ENCODE assay signal across 31 mouse cellular contexts in genomic region chr2:33683095-33683494, GRCm38 (mm10). TPM values are rescaled to one million over a fixed set of nuclear protein-coding genes. Genes with fewer than 3 reads are reported as not detected.
DNase-seq lines count a peak whose midpoint lies in the region; ATAC-seq and TF ChIP-seq lines count a peak whose summit lies in the region.
"Had no signal": no experiment of that assay in that cellular context is flagged by ENCODE, and none has a peak within 500 bp of the region (broad histone marks: within the 10 kb centered on the region; RNA-seq: fewer than 3 reads in every experiment).

No protein-coding gene starts in this region.

- H3K27ac ChIP-seq in forebrain, embryonic 14.5 days (ENCODE audit: low read depth, low read length), result no peak overlapping the region; the same call in 1 of the 2 replicates
- no peak overlapping the region for H3K27ac ChIP-seq in forebrain, embryonic 11.5 days (ENCODE audit: low read depth, low read length)
- H3K27ac ChIP-seq in midbrain, embryonic 10.5 days (replicated peaks), result peak overlapping the region; percentile 72
- H3K27ac ChIP-seq in midbrain, postnatal 0 days (ENCODE audit: low read depth, low read length), result no peak overlapping the region
- H3K27ac ChIP-seq in limb, embryonic 11.5 days (replicated peaks; ENCODE audit: low read depth, low read length), result peak overlapping the region; percentile 39; the same call in 1 of the 2 replicates
- H3K27ac ChIP-seq: embryonic facial prominence, embryonic 13.5 days; forebrain, embryonic 13.5 days; limb, embryonic 13.5 days; lung, embryonic 15.5 days; stomach, embryonic 15.5 days had no signal

- peak overlapping the region; percentile 2; the same call in 1 of the 2 replicates for H3K9ac ChIP-seq in forebrain, embryonic 14.5 days (ENCODE audit: low read length)
- H3K9ac ChIP-seq in forebrain, embryonic 11.5 days (ENCODE audit: low read length), result no peak overlapping the region; the same call in none of the 2 replicates
- H3K9ac ChIP-seq in midbrain, postnatal 0 days (replicated peaks; ENCODE audit: low read length, poor library complexity, severe bottlenecking), result no peak overlapping the region
- no peak overlapping the region for H3K9ac ChIP-seq in limb, embryonic 11.5 days (ENCODE audit: low read length)
- H3K9ac ChIP-seq: embryonic facial prominence, embryonic 13.5 days; limb, embryonic 13.5 days; lung, embryonic 15.5 days; stomach, embryonic 15.5 days had no signal

- H3K36me3 ChIP-seq in forebrain, embryonic 14.5 days (ENCODE audit: control insufficient read depth, insufficient read depth, low read length), result no peaks in the 10 kb centered on the region
- H3K36me3 ChIP-seq in forebrain, embryonic 11.5 days (ENCODE audit: control insufficient read depth, insufficient read depth, low read length), result no peaks in the 10 kb centered on the region
- no peaks in the 10 kb centered on the region for H3K36me3 ChIP-seq in midbrain, embryonic 10.5 days
- no peaks in the 10 kb centered on the region for H3K36me3 ChIP-seq in midbrain, postnatal 0 days (ENCODE audit: insufficient read depth, low read length)
- no peaks in the 10 kb centered on the region for H3K36me3 ChIP-seq in limb, embryonic 11.5 days (ENCODE audit: control insufficient read depth, insufficient read depth, low read length)
- H3K36me3 ChIP-seq: embryonic facial prominence, embryonic 13.5 days; limb, embryonic 13.5 days; lung, embryonic 15.5 days; stomach, embryonic 15.5 days had no signal

- DNase-seq in adrenal gland, adult (ENCODE audit: inconsistent age in 2 of 2, low spot score in 1 of 2), result peak; percentile 53 to 70
- DNase-seq in adrenal gland, postnatal 4 days (ENCODE audit: low spot score in 2 of 2), result no peak
- no peak for DNase-seq in forebrain, embryonic 14.5 days (ENCODE audit: low spot score)
- no peak for DNase-seq in forebrain, embryonic 11.5 days (ENCODE audit: low spot score)
- DNase-seq in midbrain, embryonic 10.5 days (ENCODE audit: low spot score), result no peak
- DNase-seq in midbrain, postnatal 0 days (ENCODE audit: low spot score), result no peak
- peak; percentile 35 for DNase-seq in limb, embryonic 11.5 days (ENCODE audit: low spot score)
- DNase-seq in thymus, adult 18-20 months, result no peak
- DNase-seq: cerebellum, adult 11 months; cerebellum, adult 9-10 months; cerebellum, postnatal 36 days; embryo, embryonic 11 days; gastrocnemius, postnatal 14 days; kidney, adult 8-10 months; kidney, postnatal 14 days; layer of hippocampus, adult 9-11 months; right cerebral cortex, postnatal 25 days; thymus, postnatal 25 days had no signal

- H3K4me1 ChIP-seq in forebrain, embryonic 14.5 days (ENCODE audit: control insufficient read depth, insufficient read depth, low read length), result no peaks in the 10 kb centered on the region
- H3K4me1 ChIP-seq in forebrain, embryonic 11.5 days (replicated peaks; ENCODE audit: control insufficient read depth, insufficient read depth, low read length), result peaks cover 5% of the 10 kb centered on the region; the same call in 1 of the 2 replicates
- peaks cover 20% of the 10 kb centered on the region for H3K4me1 ChIP-seq in midbrain, embryonic 10.5 days
- no peaks in the 10 kb centered on the region for H3K4me1 ChIP-seq in midbrain, postnatal 0 days (ENCODE audit: insufficient read depth, low read length)
- peaks cover 11% of the 10 kb centered on the region for H3K4me1 ChIP-seq in limb, embryonic 11.5 days (ENCODE audit: control insufficient read depth, insufficient read depth, low read length)
- H3K4me1 ChIP-seq: lung, embryonic 15.5 days; stomach, embryonic 15.5 days had no signal

- no peak for TF ChIP-seq CTCF in midbrain, postnatal 0 days (IDR thresholded peaks at IDR 0.05)

- 0 out of 2 replicates have a peak, but pooled peaks cover 4% of the 10 kb centered on the region for H3K9me3 ChIP-seq in forebrain, embryonic 14.5 days (replicated peaks; ENCODE audit: control insufficient read depth, low read length)
- peaks cover 4% of the 10 kb centered on the region; the same call in 1 of the 2 replicates for H3K9me3 ChIP-seq in forebrain, embryonic 11.5 days (ENCODE audit: control insufficient read depth, low read length)
- peaks cover 4% of the 10 kb centered on the region; the same call in 1 of the 2 replicates for H3K9me3 ChIP-seq in midbrain, embryonic 10.5 days (replicated peaks)
- H3K9me3 ChIP-seq in midbrain, postnatal 0 days (ENCODE audit: low read length), result no peaks in the 10 kb centered on the region
- H3K9me3 ChIP-seq in limb, embryonic 11.5 days (ENCODE audit: control insufficient read depth, low read length), result no peaks in the 10 kb centered on the region
- H3K9me3 ChIP-seq: embryonic facial prominence, embryonic 13.5 days; lung, embryonic 15.5 days; stomach, embryonic 15.5 days had no signal

- no peak overlapping the region for H3K4me3 ChIP-seq in forebrain, embryonic 14.5 days (ENCODE audit: low read depth, low read length)
- no peak overlapping the region for H3K4me3 ChIP-seq in forebrain, embryonic 11.5 days (ENCODE audit: low read depth, low read length)
- no peak overlapping the region for H3K4me3 ChIP-seq in midbrain, embryonic 10.5 days
- H3K4me3 ChIP-seq in midbrain, postnatal 0 days (ENCODE audit: low read depth, low read length), result no peak overlapping the region
- no peak overlapping the region for H3K4me3 ChIP-seq in limb, embryonic 11.5 days (ENCODE audit: low read depth, low read length)
- H3K4me3 ChIP-seq: embryonic facial prominence, embryonic 13.5 days; forebrain, embryonic 13.5 days; limb, embryonic 13.5 days; lung, embryonic 15.5 days; stomach, embryonic 15.5 days had no signal

- no peak for ATAC-seq in forebrain, embryonic 14.5 days
- no peak for ATAC-seq in forebrain, embryonic 11.5 days (replicated peaks; ENCODE audit: low FRiP score)
- ATAC-seq in midbrain, postnatal 0 days (ENCODE audit: low FRiP score), result no peak
- ATAC-seq in limb, embryonic 11.5 days (ENCODE audit: insufficient number of reproducible peaks, low FRiP score, low TSS enrichment, low read depth), result no peak
- ATAC-seq: activated CD4-positive, CD25-positive, alpha-beta regulatory T cell, adult 4 months; intestine, embryonic 16.5 days had no signal

- no peak overlapping the region for H3K4me2 ChIP-seq in forebrain, embryonic 14.5 days (ENCODE audit: low read length)
- H3K4me2 ChIP-seq in forebrain, embryonic 11.5 days (ENCODE audit: low read depth, low read length, severe bottlenecking), result no peak overlapping the region
- no peak overlapping the region for H3K4me2 ChIP-seq in midbrain, postnatal 0 days (ENCODE audit: low read depth, low read length, poor library complexity, severe bottlenecking)
- no peak overlapping the region for H3K4me2 ChIP-seq in limb, embryonic 11.5 days (ENCODE audit: low read depth, severe bottlenecking)
- H3K4me2 ChIP-seq: embryonic facial prominence, embryonic 13.5 days; forebrain, embryonic 13.5 days; limb, embryonic 13.5 days; liver, embryonic 11.5 days; lung, embryonic 15.5 days; stomach, embryonic 15.5 days had no signal

- WGBS in forebrain, embryonic 14.5 days, result 33% methylated on average over 6 of the region's 6 CpGs
- 39% methylated on average over 6 of the region's 6 CpGs for WGBS in forebrain, embryonic 11.5 days
- WGBS in midbrain, embryonic 10.5 days, result 53% methylated on average over 6 of the region's 6 CpGs
- 37% methylated on average over 6 of the region's 6 CpGs for WGBS in midbrain, postnatal 0 days
- 4% methylated on average over 6 of the region's 6 CpGs for WGBS in limb, embryonic 11.5 days

- H3K27me3 ChIP-seq in forebrain, embryonic 14.5 days (replicated peaks; ENCODE audit: control insufficient read depth, insufficient read depth, low read length), result no peaks in the 10 kb centered on the region
- H3K27me3 ChIP-seq in forebrain, embryonic 11.5 days (ENCODE audit: control insufficient read depth, insufficient read depth, low read length), result no peaks in the 10 kb centered on the region
- H3K27me3 ChIP-seq in midbrain, embryonic 10.5 days (ENCODE audit: low read depth, poor library complexity, severe bottlenecking), result peaks cover 41% of the 10 kb centered on the region
- H3K27me3 ChIP-seq in midbrain, postnatal 0 days (ENCODE audit: insufficient read depth, low read length), result no peaks in the 10 kb centered on the region
- no peaks in the 10 kb centered on the region for H3K27me3 ChIP-seq in limb, embryonic 11.5 days (ENCODE audit: control insufficient read depth, insufficient read depth, low read length)
- H3K27me3 ChIP-seq: embryonic facial prominence, embryonic 13.5 days; stomach, embryonic 15.5 days had no signal

RNA-seq across cellular contexts. Expression of gene Lmx1b, which starts 42.8 kb away (rescaled TPM):
- 1 to 10 TPM in 1 of 2 experiments, not detected in 1; 1.5 TPM for total RNA-seq in adrenal gland, postnatal 4 days (2021)
- 0.34 and 0.40 TPM in 2 replicates for polyA plus RNA-seq in forebrain, embryonic 14.5 days (2014; fragmentation: Nextera tagmentation; extraction: Ambion mirVana)
- 1.0 and 1.6 TPM in 2 replicates for polyA plus RNA-seq in forebrain, embryonic 11.5 days (2014; fragmentation: Nextera tagmentation; extraction: Ambion mirVana)
- polyA plus RNA-seq in midbrain, embryonic 10.5 days (2016; fragmentation: Nextera tagmentation; extraction: Ambion mirVana), result 2.7 and 3.1 TPM in 2 replicates
- 7.0 and 8.4 TPM in 2 replicates for total RNA-seq in midbrain, postnatal 0 days (2014; rRNA removed)
- 0.65 and 0.83 TPM in 2 replicates for polyA plus RNA-seq in midbrain, postnatal 0 days (2015; fragmentation: Nextera tagmentation; extraction: Ambion mirVana)
- 10.2 and 10.6 TPM in 2 replicates for polyA plus RNA-seq in limb, embryonic 11.5 days (2014; fragmentation: Nextera tagmentation; extraction: Ambion mirVana)
- total RNA-seq: CH12.LX; granulocyte monocyte progenitor cell, adult 5-6 weeks; megakaryocyte progenitor cell, adult 5-6 weeks had no signal
- polyA plus RNA-seq: activated CD4-positive, CD25-positive, alpha-beta regulatory T cell, adult 4 months; C2C12; intestine, embryonic 16.5 days; liver, embryonic 16.5 days had no signal

Comparison
In these comparisons a context has a peak if more than half of its experiments do, and no peak if none do; other contexts are left out.
1. DNase-seq: peak in adrenal gland, adult (2 of 2) and limb, embryonic 11.5 days (single experiment); none in adrenal gland, postnatal 4 days (0 of 2), forebrain, embryonic 14.5 days (single experiment), forebrain, embryonic 11.5 days (single experiment), midbrain, embryonic 10.5 days (single experiment), midbrain, postnatal 0 days (single experiment) and thymus, adult 18-20 months (0 of 2).
2. H3K27ac ChIP-seq: peak in midbrain, embryonic 10.5 days (single experiment) and limb, embryonic 11.5 days (single experiment); none in forebrain, embryonic 14.5 days (single experiment), forebrain, embryonic 11.5 days (single experiment) and midbrain, postnatal 0 days (single experiment).